ENCODE assay signal across 27 mouse cellular contexts in genomic region chr4:21980471-21980870, GRCm38 (mm10). TPM values are rescaled to one million over a fixed set of nuclear protein-coding genes. Genes with fewer than 3 reads are reported as not detected.
"Had no signal": no experiment of that assay in that cellular context is flagged by ENCODE, and none has a peak within 500 bp of the region (broad histone marks: within the 10 kb centered on the region; RNA-seq: fewer than 3 reads in every experiment).

No protein-coding gene starts in this region.

- H3K9ac ChIP-seq: heart, embryonic 13.5 days; heart, embryonic 15.5 days; hindbrain, embryonic 13.5 days; hindbrain, embryonic 15.5 days; kidney, embryonic 15.5 days; limb, embryonic 13.5 days; limb, embryonic 15.5 days; liver, embryonic 12.5 days; liver, embryonic 14.5 days had no signal

- H3K4me1 ChIP-seq: heart, embryonic 15.5 days; hindbrain, embryonic 13.5 days; hindbrain, embryonic 15.5 days; kidney, embryonic 15.5 days; limb, embryonic 15.5 days; liver, embryonic 12.5 days had no signal

- DNase-seq: gastrocnemius, postnatal 14 days; gastrocnemius, postnatal 36 days; heart, adult 11 months; heart, adult 2 months; heart, postnatal 14 days; heart, postnatal 36 days; kidney, adult 11 months; kidney, adult 2 months; kidney, adult 9 months; kidney, postnatal 14 days; kidney, postnatal 36 days; layer of hippocampus, adult 9-11 months; layer of hippocampus, postnatal 36 days; left cerebral cortex, postnatal 4 days had no signal

- H3K4me3 ChIP-seq: heart, adult 2 months; heart, embryonic 13.5 days; heart, embryonic 15.5 days; hindbrain, embryonic 13.5 days; hindbrain, embryonic 15.5 days; kidney, embryonic 15.5 days; limb, embryonic 13.5 days; limb, embryonic 15.5 days; liver, embryonic 12.5 days had no signal

- H3K36me3 ChIP-seq: heart, embryonic 15.5 days; liver, embryonic 12.5 days had no signal

- ATAC-seq: hindbrain, postnatal 0 days; liver, embryonic 12.5 days had no signal

- H3K27ac ChIP-seq: heart, adult 2 months; heart, embryonic 13.5 days; heart, embryonic 15.5 days; hindbrain, embryonic 13.5 days; hindbrain, embryonic 15.5 days; hindbrain, postnatal 0 days; kidney, embryonic 15.5 days; kidney, postnatal 0 days; limb, embryonic 13.5 days; limb, embryonic 15.5 days; liver, embryonic 12.5 days; liver, embryonic 14.5 days had no signal

- H3K4me2 ChIP-seq: heart, embryonic 11.5 days; heart, embryonic 13.5 days; heart, embryonic 15.5 days; hindbrain, embryonic 13.5 days; hindbrain, embryonic 15.5 days; kidney, embryonic 15.5 days; limb, embryonic 13.5 days; limb, embryonic 15.5 days; liver, embryonic 12.5 days had no signal

- H3K27me3 ChIP-seq: heart, embryonic 15.5 days; hindbrain, embryonic 13.5 days; hindbrain, embryonic 15.5 days; kidney, embryonic 15.5 days; limb, embryonic 13.5 days; limb, embryonic 15.5 days; liver, embryonic 12.5 days had no signal

- H3K9me3 ChIP-seq: heart, embryonic 13.5 days; heart, embryonic 15.5 days; hindbrain, embryonic 13.5 days; hindbrain, embryonic 15.5 days; kidney, embryonic 15.5 days; limb, embryonic 13.5 days; limb, embryonic 15.5 days; liver, embryonic 12.5 days had no signal

RNA-seq across cellular contexts. Expression of gene Faxc, which starts 49.3 kb away (rescaled TPM):
- polyA plus RNA-seq: liver, adult 2 months had no signal
